Mouse (Mus musculus) ES-Bruce4 (cell line): ENCODE data around the gene Aqp2.

Experiments
- CTCF ChIP-seq: IDR thresholded peaks from one replicate; pipeline ENCODE4 v1.8.1; 2011; ENCODE audit warnings: low read depth, low read length
- EP300 ChIP-seq: IDR thresholded peaks from 2 replicates; pipeline ENCODE4 v1.6.1; 2011; ENCODE audit warnings: low read depth, low read length; ENCODE audit not compliant: insufficient read depth

DNA sequence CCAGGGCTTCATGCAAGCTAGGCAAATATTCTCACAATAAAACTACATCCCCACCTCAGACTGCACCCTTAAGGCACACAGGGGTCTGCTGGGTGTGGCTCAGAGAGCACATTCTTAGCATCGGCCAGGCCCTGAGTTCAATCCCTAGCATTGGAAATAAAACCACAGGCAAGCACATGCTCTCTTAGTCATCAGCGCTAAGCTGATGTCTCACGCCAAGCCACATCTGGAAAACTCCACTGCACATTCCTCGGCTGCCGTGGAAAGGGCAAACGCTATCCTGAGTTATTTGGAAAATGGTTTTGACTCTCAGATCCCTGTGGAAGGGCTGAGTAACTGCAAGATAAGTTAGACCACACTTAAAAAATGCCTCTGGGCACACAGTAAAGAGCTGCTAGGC, 25.1 kb upstream of the Aqp2 start:
- TF ChIP-seq EP300 (no peak), CTCF (no peak)
